Mouse (Mus musculus) ES-E14 (cell line): Measurements from ENCODE around the gene Nova2.

Source experiments
- CHD2 ChIP-seq: IDR thresholded peaks from 2 replicates; pipeline ENCODE4 v1.6.1; 2014; ENCODE audit warnings: mild to moderate bottlenecking, low read depth, low read length, inconsistent platforms
- MAFK ChIP-seq: IDR thresholded peaks from 2 replicates; pipeline ENCODE4 v1.6.1; 2014; ENCODE audit warnings: mild to moderate bottlenecking, low read depth, low read length, inconsistent platforms; ENCODE audit not compliant: insufficient read depth
- ZC3H11A ChIP-seq: IDR thresholded peaks from 2 replicates; pipeline ENCODE4 v1.6.1; 2012; ENCODE audit warnings: low read depth, mild to moderate bottlenecking, inconsistent platforms, low read length, borderline replicate concordance
- ZNF384 ChIP-seq: IDR thresholded peaks from 2 replicates; pipeline ENCODE4 v1.6.1; 2012; ENCODE audit warnings: low read depth, low read length, inconsistent platforms

DNA sequence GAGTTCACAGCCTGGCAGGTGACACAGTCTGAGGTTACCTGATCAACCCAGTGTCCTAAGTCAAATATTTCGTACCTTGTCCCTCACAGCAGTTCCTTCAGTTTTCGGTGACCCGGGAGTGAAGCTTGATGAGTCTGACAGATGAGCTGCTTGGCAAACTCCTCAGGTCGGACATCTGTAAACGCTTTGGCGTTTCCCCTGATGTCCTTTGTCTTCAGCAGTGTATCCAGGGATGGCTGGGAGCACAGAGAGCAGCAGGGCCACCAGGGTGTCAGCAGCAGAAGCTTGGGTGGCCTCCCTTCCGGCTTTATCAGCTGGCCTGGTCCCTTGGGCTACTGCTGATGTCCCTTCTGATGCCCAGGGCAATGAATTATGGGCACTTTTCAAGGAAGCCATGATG is 47.0 kb upstream of the Nova2 start:
- no peak for TF ChIP-seq ZNF384
- TF ChIP-seq ZC3H11A = no peak
- TF ChIP-seq CHD2 = no peak
- TF ChIP-seq MAFK = no peak
